Mouse (Mus musculus) left cerebral cortex, adult 18-20 months (tissue): Measurements from ENCODE around the gene Kcnh7. TPM values are rescaled to one million over a fixed set of nuclear protein-coding genes. Genes with fewer than 3 reads are reported as not detected.
"Not testable (repeated sequence)": the region's sequence is repeated elsewhere in the genome, so short reads cannot be mapped to it uniquely, and the experiment has no call there.

Experiments used
- DNase-seq, 2 experiments: peaks; one replicate each; pipeline ENCODE4 v3.0.0; 2021 to 2022; ENCODE audit warnings: low spot score in 2 of 2, mixed read lengths in 1 of 2
- total RNA-seq, 2 experiments: library from RNA; stranded (reverse); gene quantifications; 2 replicates each; pipeline ENCODE4 v1.2.3; 2021

Gene Kcnh7
- total RNA-seq, 2 experiments from 2014 or later, result 74.1 to 92.1 TPM

- DNase-seq, result no peak
Measured at GRCm38 (mm10) chr2:62727732-62728131, 456.4 kb downstream of the Kcnh7 start.

GRCm38 (mm10) chr2:62725946-62726345 lies 458.1 kb downstream of the Kcnh7 start:
- DNase-seq, result no peak

GRCm38 (mm10) chr2:62718411-62718810 lies 465.7 kb downstream of the Kcnh7 start:
- no peak for DNase-seq

- no peak for DNase-seq
Measured at GRCm38 (mm10) chr2:62717270-62717669, 466.8 kb downstream of the Kcnh7 start.

- no peak for DNase-seq
Measured at GRCm38 (mm10) chr2:62715260-62715659, 468.8 kb downstream of the Kcnh7 start.

GRCm38 (mm10) chr2:62714362-62714761 lies 469.7 kb downstream of the Kcnh7 start:
- DNase-seq, result not testable (repeated sequence)

- DNase-seq, result no peak
Measured at GRCm38 (mm10) chr2:62709633-62710032, 474.5 kb downstream of the Kcnh7 start.

GRCm38 (mm10) chr2:62706313-62706712 lies 477.8 kb downstream of the Kcnh7 start:
- DNase-seq, result no peak

- DNase-seq, result no peak
Measured at GRCm38 (mm10) chr2:62685934-62686333, 498.2 kb downstream of the Kcnh7 start.

GRCm38 (mm10) chr2:62684989-62685595 lies 499.0 kb downstream of the Kcnh7 start:
- no peak for DNase-seq

- peak; percentile 49 to 70 for DNase-seq
Measured at GRCm38 (mm10) chr2:62681667-62682066, 502.4 kb downstream of the Kcnh7 start.

- no peak for DNase-seq
Measured at GRCm38 (mm10) chr2:62672788-62673187, 511.3 kb downstream of the Kcnh7 start.

- no peak for DNase-seq
Measured at GRCm38 (mm10) chr2:62670767-62671166, 513.3 kb downstream of the Kcnh7 start.

GRCm38 (mm10) chr2:62670301-62670700 lies 513.8 kb downstream of the Kcnh7 start:
- DNase-seq, result no peak

GRCm38 (mm10) chr2:62669848-62670247 lies 514.2 kb downstream of the Kcnh7 start:
- DNase-seq, result no peak

GRCm38 (mm10) chr2:62665536-62665935 lies 518.6 kb downstream of the Kcnh7 start:
- no peak for DNase-seq

- no peak for DNase-seq
Measured at GRCm38 (mm10) chr2:62664839-62665238, 519.2 kb downstream of the Kcnh7 start.

GRCm38 (mm10) chr2:62664135-62664670 lies 519.9 kb downstream of the Kcnh7 start, which contains the start of gene Gca:
Gene Gca (plus strand): TSS chr2:62664285.
- peak; percentile 82 to 88 for DNase-seq

- DNase-seq, result no peak
Measured at GRCm38 (mm10) chr2:62662560-62662959, 521.5 kb downstream of the Kcnh7 start.

- no peak for DNase-seq
Measured at GRCm38 (mm10) chr2:62660565-62660964, 523.5 kb downstream of the Kcnh7 start.

GRCm38 (mm10) chr2:62656072-62656471 lies 528.0 kb downstream of the Kcnh7 start:
- DNase-seq, result no peak

- peak; percentile 76 to 82 for DNase-seq
Measured at GRCm38 (mm10) chr2:62654519-62655338, 529.4 kb downstream of the Kcnh7 start.
